Mouse (Mus musculus) hindbrain, embryonic 11.5 days (tissue): ENCODE data around the gene Atp9a. TPM values are rescaled to one million over a fixed set of nuclear protein-coding genes. Genes with fewer than 3 reads are reported as not detected.
A peak's percentile ranks its signal among the peaks of the same experiment; 100 is the strongest.

Experiments
- ATAC-seq: fragments of 200-750 bp; cut with Nextera tagmentation; 2 replicates; pipeline ENCODE4 v1.8.0; 2017; ENCODE audit warnings: mild to moderate bottlenecking, moderate TSS enrichment, moderate library complexity; ENCODE audit not compliant: low FRiP score
- DNase-seq: peaks from one replicate; pipeline ENCODE4 v3.0.0-alpha.2; 2015; ENCODE audit warnings: low spot score
- H3K27ac ChIP-seq: fragments of 300-500 bp; sonication (generic); 2 replicates; pipeline ENCODE4 v1.5.1; 2014; ENCODE audit warnings: mild to moderate bottlenecking, low read depth, low read length
- H3K27me3 ChIP-seq: fragments of 300-500 bp; sonication (generic); 2 replicates; pipeline ENCODE4 v1.6.1; 2014; ENCODE audit warnings: mild to moderate bottlenecking, low read length, moderate library complexity, mixed read lengths; ENCODE audit not compliant: control insufficient read depth, insufficient read depth
- H3K36me3 ChIP-seq: fragments of 300-500 bp; sonication (generic); 2 replicates; pipeline ENCODE4 v1.6.1; 2014; ENCODE audit warnings: mild to moderate bottlenecking, low read length, moderate library complexity, mixed read lengths; ENCODE audit not compliant: control insufficient read depth, insufficient read depth
- H3K4me1 ChIP-seq: fragments of 300-500 bp; sonication (generic); replicated peaks from 2 replicates; pipeline ENCODE4 v1.6.1; 2014; ENCODE audit warnings: low read length, mixed read lengths; ENCODE audit not compliant: control insufficient read depth, insufficient read depth
- H3K4me2 ChIP-seq: fragments of 300-500 bp; sonication (generic); replicated peaks from 2 replicates; pipeline ENCODE4 v1.6.1; 2014; ENCODE audit warnings: mild to moderate bottlenecking, low read depth, low read length
- H3K4me3 ChIP-seq: fragments of 300-500 bp; sonication (generic); 2 replicates; pipeline ENCODE4 v1.5.1; 2014; ENCODE audit warnings: low read depth, low read length
- H3K9ac ChIP-seq: fragments of 300-500 bp; sonication (generic); 2 replicates; pipeline ENCODE4 v1.6.1; 2014; ENCODE audit warnings: low read depth, low read length
- H3K9me3 ChIP-seq: fragments of 300-500 bp; sonication (generic); 2 replicates; pipeline ENCODE4 v1.6.1; 2016; ENCODE audit warnings: low read length; ENCODE audit not compliant: control insufficient read depth
- WGBS: fragments of 180-500 bp; shearing (Covaris S2); extraction: QIAGEN DNeasy Blood & Tissue Kit; methylation state at CpG from one replicate; pipeline ENCODE4 v1.1.7; 2014; 5-methylcytosine and 5-hydroxymethylcytosine counted together
- polyA plus RNA-seq: library from polyadenylated mRNA; unstranded; fragments of >200 nt; fragmentation: Nextera tagmentation; extraction: Ambion mirVana; gene quantifications from 2 replicates; pipeline ENCODE4 v1.2.1, GENCODE M21; 2014

The Atp9a gene
- polyA plus RNA-seq, 1 experiment from 2014 or later = 12.8 TPM

- 85% methylated on average over 7 of the region's 7 CpGs for WGBS
- Histone ChIP-seq H3K27ac (no peak overlapping the region), H3K9me3 (no peaks in the 10 kb centered on the region), H3K36me3 (no peaks in the 10 kb centered on the region), H3K4me1 (no peaks in the 10 kb centered on the region; the same call in none of the 2 replicates), H3K27me3 (peaks cover 14% of the 10 kb centered on the region), H3K9ac (no peak overlapping the region), H3K4me3 (no peak overlapping the region), H3K4me2 (no peak overlapping the region)
- ATAC-seq (no peak), DNase-seq (no peak)
Measured at GRCm38 (mm10) chr2:168595693-168596092, 146.5 kb downstream of the Atp9a start.

GRCm38 (mm10) chr2:168593676-168594075, 148.5 kb downstream of the Atp9a start:
- peaks cover 21% of the 10 kb centered on the region for H3K27me3 ChIP-seq
- 87% methylated on average over 6 of the region's 6 CpGs for WGBS
- DNase-seq = no peak
- H3K27ac ChIP-seq = no peak overlapping the region
- H3K4me1 ChIP-seq = peaks cover 13% of the 10 kb centered on the region
- H3K36me3 ChIP-seq = no peaks in the 10 kb centered on the region
- H3K9ac ChIP-seq = no peak overlapping the region
- no peaks in the 10 kb centered on the region for H3K9me3 ChIP-seq
- no peak overlapping the region for H3K4me3 ChIP-seq
- no peak for ATAC-seq
- no peak overlapping the region for H3K4me2 ChIP-seq

- DNase-seq (no peak), ATAC-seq (no peak)
- no peak overlapping the region for H3K9ac ChIP-seq
- H3K4me3 ChIP-seq = no peak overlapping the region
- no peaks in the 10 kb centered on the region for H3K9me3 ChIP-seq
- H3K27me3 ChIP-seq = peaks cover 18% of the 10 kb centered on the region
- H3K4me2 ChIP-seq = no peak overlapping the region
- no peak overlapping the region for H3K27ac ChIP-seq
- H3K4me1 ChIP-seq = peaks cover 13% of the 10 kb centered on the region
- 79% methylated on average over 5 of the region's 5 CpGs for WGBS
- no peaks in the 10 kb centered on the region for H3K36me3 ChIP-seq
Measured at GRCm38 (mm10) chr2:168593004-168593403, 149.2 kb downstream of the Atp9a start.

GRCm38 (mm10) chr2:168591076-168591475, 151.1 kb downstream of the Atp9a start:
- H3K4me2 ChIP-seq = no peak overlapping the region
- no peaks in the 10 kb centered on the region for H3K9me3 ChIP-seq
- H3K27me3 ChIP-seq = peaks cover 18% of the 10 kb centered on the region
- WGBS = 65% methylated on average over 2 of the region's 2 CpGs
- H3K36me3 ChIP-seq = no peaks in the 10 kb centered on the region
- no peak overlapping the region for H3K4me3 ChIP-seq
- no peak for DNase-seq
- ATAC-seq = no peak
- H3K9ac ChIP-seq = no peak overlapping the region
- H3K27ac ChIP-seq = no peak overlapping the region
- H3K4me1 ChIP-seq = peaks cover 13% of the 10 kb centered on the region

- Histone ChIP-seq H3K27me3 (peaks cover 18% of the 10 kb centered on the region), H3K9ac (no peak overlapping the region)
Measured at GRCm38 (mm10) chr2:168590556-168590955, 151.7 kb downstream of the Atp9a start.

GRCm38 (mm10) chr2:168590168-168590551, 152.0 kb downstream of the Atp9a start:
- Histone ChIP-seq H3K9me3 (no peaks in the 10 kb centered on the region), H3K4me3 (peak overlapping the region; percentile 39), H3K27ac (no peak overlapping the region), H3K36me3 (no peaks in the 10 kb centered on the region), H3K4me2 (peak overlapping the region; percentile 68), H3K9ac (0 out of 2 replicates have a peak overlapping the region, but pooled peaks have one; percentile 31), H3K27me3 (peaks cover 18% of the 10 kb centered on the region), H3K4me1 (peaks cover 13% of the 10 kb centered on the region)
- DNase-seq (peak; percentile 48), ATAC-seq (no peak; the same call in 1 of the 2 replicates)
- WGBS = 2% methylated on average over 34 of the region's 38 CpGs

More at GRCm38 (mm10) chr2:168590556-168590955, 151.7 kb downstream of the Atp9a start:
- Histone ChIP-seq H3K4me1 (peaks cover 13% of the 10 kb centered on the region), H3K9me3 (no peaks in the 10 kb centered on the region), H3K4me2 (peak overlapping the region; percentile 68), H3K4me3 (peak overlapping the region; percentile 39), H3K36me3 (no peaks in the 10 kb centered on the region), H3K27ac (no peak overlapping the region)
- ATAC-seq (no peak), DNase-seq (no peak)
- 51% methylated on average over 10 of the region's 10 CpGs for WGBS

GRCm38 (mm10) chr2:168589368-168590167, 152.6 kb downstream of the Atp9a start:
- no peak for ATAC-seq
- H3K27me3 ChIP-seq = peaks cover 18% of the 10 kb centered on the region
- no peaks in the 10 kb centered on the region for H3K36me3 ChIP-seq
- peak overlapping the region; percentile 39 for H3K4me3 ChIP-seq
- no peaks in the 10 kb centered on the region for H3K9me3 ChIP-seq
- peak overlapping the region; percentile 68 for H3K4me2 ChIP-seq
- peak overlapping the region; percentile 31; the same call in 1 of the 2 replicates for H3K9ac ChIP-seq
- no peak overlapping the region for H3K27ac ChIP-seq
- peaks cover 13% of the 10 kb centered on the region for H3K4me1 ChIP-seq
- DNase-seq = peak; percentile 39
- 7% methylated on average over 21 of the region's 21 CpGs for WGBS

- H3K27ac ChIP-seq = no peak overlapping the region
- ATAC-seq (no peak), DNase-seq (no peak)
- H3K27me3 ChIP-seq = peaks cover 18% of the 10 kb centered on the region
- H3K9ac ChIP-seq = no peak overlapping the region
- peaks cover 13% of the 10 kb centered on the region for H3K4me1 ChIP-seq
- H3K36me3 ChIP-seq = no peaks in the 10 kb centered on the region
- H3K4me2 ChIP-seq = no peak overlapping the region
- WGBS = 66% methylated on average over 11 of the region's 11 CpGs
- no peak overlapping the region for H3K4me3 ChIP-seq
- H3K9me3 ChIP-seq = no peaks in the 10 kb centered on the region
Measured at GRCm38 (mm10) chr2:168588591-168589367, 153.4 kb downstream of the Atp9a start.
